Mouse (Mus musculus) lung, postnatal 0 days (tissue): ENCODE results near the gene Armc12. TPM values are rescaled to one million over a fixed set of nuclear protein-coding genes. Genes with fewer than 3 reads are reported as not detected.

ENCODE experiments used
- ATAC-seq: fragments of 200-750 bp; cut with Nextera tagmentation; 2 replicates; pipeline ENCODE4 v1.8.0; 2017; ENCODE audit warnings: moderate library complexity
- DNase-seq: peaks from one replicate; pipeline ENCODE4 v3.0.0-alpha.2; 2016; ENCODE audit warnings: low spot score
- H3K27ac ChIP-seq: fragments of 300-500 bp; sonication (generic); 2 replicates; pipeline ENCODE4 v1.5.1; 2014; ENCODE audit warnings: antibody characterized with exemption, mild to moderate bottlenecking, low read length, mixed read lengths
- H3K27me3 ChIP-seq: fragments of 300-500 bp; sonication (generic); replicated peaks from 2 replicates; pipeline ENCODE4 v1.6.1; 2014; ENCODE audit warnings: low read length, mixed read lengths; ENCODE audit not compliant: insufficient read depth
- H3K36me3 ChIP-seq: fragments of 300-500 bp; sonication (generic); 2 replicates; pipeline ENCODE4 v1.6.1; 2014; ENCODE audit warnings: low read length, mixed read lengths; ENCODE audit not compliant: insufficient read depth
- H3K4me1 ChIP-seq: fragments of 300-500 bp; sonication (generic); 2 replicates; pipeline ENCODE4 v1.6.1; 2014; ENCODE audit warnings: antibody characterized with exemption, low read depth, low read length, mixed read lengths; ENCODE audit not compliant: insufficient read depth
- H3K4me2 ChIP-seq: fragments of 300-500 bp; sonication (generic); replicated peaks from 2 replicates; pipeline ENCODE4 v1.6.1; 2014; ENCODE audit warnings: low read depth, mild to moderate bottlenecking, low read length, moderate library complexity, mixed read lengths
- H3K4me3 ChIP-seq: fragments of 300-500 bp; sonication (generic); 2 replicates; pipeline ENCODE4 v1.5.1; 2014; ENCODE audit warnings: low read depth, low read length
- H3K9ac ChIP-seq: fragments of 300-500 bp; sonication (generic); replicated peaks from 2 replicates; pipeline ENCODE4 v1.6.1; 2014; ENCODE audit warnings: low read depth, mild to moderate bottlenecking
- H3K9me3 ChIP-seq: fragments of 300-500 bp; sonication (generic); 2 replicates; pipeline ENCODE4 v1.6.1; 2016; ENCODE audit warnings: low read length, mixed read lengths
- CTCF ChIP-seq: IDR thresholded peaks from 2 replicates; pipeline ENCODE4 v1.5.1; 2016; ENCODE audit warnings: antibody characterized with exemption, mild to moderate bottlenecking
- EP300 ChIP-seq: IDR thresholded peaks from 2 replicates; pipeline ENCODE4 v1.6.1; 2016; ENCODE audit warnings: antibody characterized with exemption, mild to moderate bottlenecking, control low read depth
- WGBS: fragments of 180-500 bp; shearing (Covaris S2); extraction: QIAGEN DNeasy Blood & Tissue Kit; methylation state at CpG from one replicate; pipeline ENCODE4 v1.1.7; 2014; 5-methylcytosine and 5-hydroxymethylcytosine counted together
- polyA plus RNA-seq: library from polyadenylated mRNA; unstranded; fragments of >200 nt; fragmentation: Nextera tagmentation; extraction: Ambion mirVana; gene quantifications from 2 replicates; pipeline ENCODE4 v1.2.1, GENCODE M21; 2015

Armc12 gene
- polyA plus RNA-seq = not detected in 2 replicates

DNA sequence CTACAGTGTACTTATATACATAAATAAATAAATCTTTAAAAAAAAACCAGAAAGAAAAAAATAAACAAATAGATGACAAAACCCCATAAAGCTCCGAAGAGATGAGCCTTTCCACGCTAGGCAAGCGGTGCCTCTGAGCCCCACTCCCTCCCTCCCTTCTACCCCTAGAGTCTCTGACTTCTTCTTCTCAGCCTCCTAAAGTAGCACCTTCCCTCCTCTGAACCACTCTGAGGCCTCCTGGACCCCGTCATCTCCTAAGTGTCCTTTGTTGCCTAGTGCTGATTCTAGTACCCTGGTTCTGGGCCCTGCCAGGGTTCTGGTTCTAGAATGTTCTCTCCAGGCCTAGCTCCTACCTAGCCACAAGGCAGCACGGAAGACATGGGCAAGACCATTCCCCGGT lies at the start of gene Armc12:
TSS of gene Armc12 (plus strand) at position 301 of the 400 bp plus-strand sequence.
- no peak for ATAC-seq
- WGBS = 82% methylated on average over 6 of the region's 6 CpGs

GRCm38 (mm10) chr17:28484704-28485445 lies 45.7 kb upstream of the Armc12 start:
- H3K9me3 ChIP-seq = no peaks in the 10 kb centered on the region
- 3% methylated on average over 30 of the region's 30 CpGs for WGBS
- ATAC-seq (no peak), DNase-seq (peak; percentile 47)
- peak overlapping the region; percentile 95 for H3K27ac ChIP-seq
- TF ChIP-seq CTCF (0 out of 2 replicates have a peak, but pooled peaks have one; percentile 6), EP300 (0 out of 2 replicates have a peak, but pooled peaks have one; percentile 23)
- peaks cover 2% of the 10 kb centered on the region; the same call in 1 of the 2 replicates for H3K4me1 ChIP-seq
- peak overlapping the region; percentile 58 for H3K4me2 ChIP-seq
- 0 out of 2 replicates have a peak, but pooled peaks cover 4% of the 10 kb centered on the region for H3K36me3 ChIP-seq
- H3K4me3 ChIP-seq = peak overlapping the region; percentile 92
- no peaks in the 10 kb centered on the region for H3K27me3 ChIP-seq
- peak overlapping the region; percentile 84 for H3K9ac ChIP-seq

More for the DNA sequence above, at the start of gene Armc12:
- Histone ChIP-seq H3K27me3 (no peaks in the 10 kb centered on the region), H3K4me1 (0 out of 2 replicates have a peak, but pooled peaks cover 4% of the 10 kb centered on the region), H3K36me3 (no peaks in the 10 kb centered on the region), H3K27ac (no peak within 1 kb of the TSS), H3K4me3 (no peak within 1 kb of the TSS), H3K4me2 (no peak within 1 kb of the TSS), H3K9ac (no peak within 1 kb of the TSS), H3K9me3 (no peaks in the 10 kb centered on the region)
- TF ChIP-seq EP300 = no peak
- no peak for TF ChIP-seq CTCF
- no peak for DNase-seq

- H3K4me1 ChIP-seq = peaks cover 2% of the 10 kb centered on the region; the same call in 1 of the 2 replicates
- DNase-seq = peak; percentile 59
- ATAC-seq = peak; percentile 43
- peak overlapping the region; percentile 84 for H3K9ac ChIP-seq
- H3K9me3 ChIP-seq = no peaks in the 10 kb centered on the region
- H3K4me2 ChIP-seq = peak overlapping the region; percentile 58
- WGBS = under 1% methylated on average over 29 of the region's 77 CpGs
- 0 out of 2 replicates have a peak, but pooled peaks cover under 1% of the 10 kb centered on the region for H3K36me3 ChIP-seq
- no peaks in the 10 kb centered on the region for H3K27me3 ChIP-seq
- peak overlapping the region; percentile 92 for H3K4me3 ChIP-seq
- peak overlapping the region; percentile 95 for H3K27ac ChIP-seq
- peak; percentile 33 for TF ChIP-seq CTCF
- TF ChIP-seq EP300 = no peak
These were observed 45.1 kb upstream of the Armc12 start for GRCm38 (mm10) chr17:28485446-28485948.

GRCm38 (mm10) chr17:28485977-28486400 lies 44.6 kb upstream of the Armc12 start:
- Histone ChIP-seq H3K27me3 (no peaks in the 10 kb centered on the region), H3K9me3 (no peaks in the 10 kb centered on the region), H3K9ac (peak overlapping the region; percentile 84), H3K4me2 (peak overlapping the region; percentile 58), H3K27ac (peak overlapping the region; percentile 95), H3K4me3 (peak overlapping the region; percentile 92), H3K36me3 (no peaks in the 10 kb centered on the region), H3K4me1 (peaks cover 2% of the 10 kb centered on the region; the same call in 1 of the 2 replicates)
- ATAC-seq (peak; percentile 99), DNase-seq (peak; percentile 99)
- no peak for TF ChIP-seq CTCF
- TF ChIP-seq EP300 = no peak
- WGBS = 0% methylated on average over 27 of the region's 58 CpGs

DNA sequence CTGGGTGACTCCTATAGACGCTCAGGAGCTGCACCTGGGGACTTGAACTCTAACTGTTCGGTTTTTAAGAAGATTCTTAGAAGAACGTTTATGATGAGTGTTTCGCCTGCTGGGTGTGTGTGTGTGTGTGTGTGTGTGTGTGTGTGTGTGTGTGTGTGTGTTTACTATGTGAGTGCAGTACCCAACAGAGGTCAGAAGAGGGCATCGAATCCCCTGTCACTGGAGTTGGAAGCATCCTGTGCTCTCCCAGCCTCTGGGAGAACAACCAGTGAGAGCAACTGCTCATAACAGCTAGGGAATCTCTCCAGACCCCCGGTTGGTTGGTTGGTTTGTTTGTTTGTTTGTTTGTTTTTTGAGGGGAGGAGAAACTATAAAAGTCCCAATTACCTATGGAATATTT lies 43.9 kb upstream of the Armc12 start:
- peaks cover 2% of the 10 kb centered on the region; the same call in 1 of the 2 replicates for H3K4me1 ChIP-seq
- ATAC-seq = no peak
- TF ChIP-seq EP300 = no peak
- TF ChIP-seq CTCF = peak; percentile 40
- no peak for DNase-seq
- H3K9me3 ChIP-seq = no peaks in the 10 kb centered on the region
- H3K4me3 ChIP-seq = no peak overlapping the region
- no peaks in the 10 kb centered on the region for H3K36me3 ChIP-seq
- no peak overlapping the region for H3K9ac ChIP-seq
- H3K27me3 ChIP-seq = no peaks in the 10 kb centered on the region
- H3K4me2 ChIP-seq = no peak overlapping the region; the same call in 1 of the 2 replicates
- no peak overlapping the region for H3K27ac ChIP-seq
- 73% methylated on average over 6 of the region's 6 CpGs for WGBS

GRCm38 (mm10) chr17:28487584-28488257 lies 42.9 kb upstream of the Armc12 start:
- 83% methylated on average over 18 of the region's 18 CpGs for WGBS
- Histone ChIP-seq H3K9me3 (no peaks in the 10 kb centered on the region), H3K27ac (no peak overlapping the region), H3K4me3 (no peak overlapping the region), H3K4me1 (peaks cover 2% of the 10 kb centered on the region; the same call in 1 of the 2 replicates), H3K27me3 (no peaks in the 10 kb centered on the region), H3K36me3 (no peaks in the 10 kb centered on the region), H3K9ac (no peak overlapping the region), H3K4me2 (no peak overlapping the region)
- TF ChIP-seq EP300 = peak; percentile 49; the same call in 1 of the 2 replicates
- TF ChIP-seq CTCF = no peak
- no peak for ATAC-seq
- peak; percentile 32 for DNase-seq
